Mouse (Mus musculus) lung, embryonic 16.5 days (tissue): ENCODE results near the gene Bglap2. TPM values are rescaled to one million over a fixed set of nuclear protein-coding genes. Genes with fewer than 3 reads are reported as not detected.
A peak's percentile ranks its signal among the peaks of the same experiment; 100 is the strongest.
"Not testable (repeated sequence)": the region's sequence is repeated elsewhere in the genome, so short reads cannot be mapped to it uniquely, and the experiment has no call there.

Experiments
- ATAC-seq: fragments of 200-750 bp; cut with Nextera tagmentation; 2 replicates; pipeline ENCODE4 v1.8.0; 2017; ENCODE audit warnings: low read depth, mild to moderate bottlenecking, moderate library complexity
- H3K27ac ChIP-seq: fragments of 300-500 bp; sonication (generic); 2 replicates; pipeline ENCODE4 v1.5.1; 2014; ENCODE audit warnings: mild to moderate bottlenecking, control low read depth, low read length
- H3K27me3 ChIP-seq: fragments of 300-500 bp; sonication (generic); 2 replicates; pipeline ENCODE4 v1.6.1; 2014; ENCODE audit warnings: low read depth, low read length, mixed read lengths; ENCODE audit not compliant: control insufficient read depth, insufficient read depth
- H3K36me3 ChIP-seq: fragments of 300-500 bp; sonication (generic); 2 replicates; pipeline ENCODE4 v1.6.1; 2014; ENCODE audit warnings: low read length; ENCODE audit not compliant: control insufficient read depth, insufficient read depth
- H3K4me1 ChIP-seq: fragments of 300-500 bp; sonication (generic); replicated peaks from 2 replicates; pipeline ENCODE4 v1.6.1; 2014; ENCODE audit warnings: low read length, mixed read lengths; ENCODE audit not compliant: control insufficient read depth, insufficient read depth
- H3K4me2 ChIP-seq: fragments of 300-500 bp; sonication (generic); 2 replicates; pipeline ENCODE4 v1.6.1; 2014; ENCODE audit warnings: low read depth, low read length, control low read depth
- H3K4me3 ChIP-seq: fragments of 300-500 bp; sonication (generic); 2 replicates; pipeline ENCODE4 v1.5.1; 2014; ENCODE audit warnings: mild to moderate bottlenecking, low read length, control low read depth
- H3K9ac ChIP-seq: fragments of 300-500 bp; sonication (generic); 2 replicates; pipeline ENCODE4 v1.6.1; 2014; ENCODE audit warnings: low read length, control low read depth
- H3K9me3 ChIP-seq: fragments of 300-500 bp; sonication (generic); 2 replicates; pipeline ENCODE4 v1.6.1; 2016; ENCODE audit warnings: low read length; ENCODE audit not compliant: control insufficient read depth
- WGBS: fragments of 180-500 bp; shearing (Covaris S2); extraction: QIAGEN DNeasy Blood & Tissue Kit; methylation state at CpG from one replicate; pipeline ENCODE4 v1.1.7; 2014; 5-methylcytosine and 5-hydroxymethylcytosine counted together
- polyA plus RNA-seq: library from polyadenylated mRNA; unstranded; fragments of >200 nt; fragmentation: Nextera tagmentation; extraction: Ambion mirVana; gene quantifications from 2 replicates; pipeline ENCODE4 v1.2.1, GENCODE M21; 2015

Gene Bglap2
- polyA plus RNA-seq, 1 experiment from 2014 or later: 0.43 TPM

GRCm38 (mm10) chr3:88398666-88399065, 20.2 kb upstream of the Bglap2 start:
- Histone ChIP-seq H3K4me2 (no peak overlapping the region), H3K27ac (no peak overlapping the region), H3K4me1 (no peaks in the 10 kb centered on the region), H3K36me3 (peaks cover 12% of the 10 kb centered on the region), H3K9me3 (no peaks in the 10 kb centered on the region), H3K4me3 (no peak overlapping the region), H3K9ac (no peak overlapping the region), H3K27me3 (no peaks in the 10 kb centered on the region)
- ATAC-seq: no peak
- 81% methylated on average over 2 of the region's 2 CpGs for WGBS

- Histone ChIP-seq H3K9me3 (no peaks in the 10 kb centered on the region), H3K4me1 (no peaks in the 10 kb centered on the region), H3K27me3 (no peaks in the 10 kb centered on the region), H3K27ac (no peak overlapping the region), H3K4me2 (no peak overlapping the region), H3K36me3 (peaks cover 9% of the 10 kb centered on the region; the same call in 1 of the 2 replicates), H3K9ac (no peak overlapping the region), H3K4me3 (no peak overlapping the region)
- ATAC-seq: no peak
- WGBS: 80% methylated on average over 8 of the region's 8 CpGs
Measured at GRCm38 (mm10) chr3:88395742-88396141, 17.2 kb upstream of the Bglap2 start.

GRCm38 (mm10) chr3:88395288-88395687, 16.8 kb upstream of the Bglap2 start:
- Histone ChIP-seq H3K27ac (no peak overlapping the region), H3K4me3 (no peak overlapping the region), H3K4me1 (no peaks in the 10 kb centered on the region), H3K9ac (no peak overlapping the region), H3K27me3 (no peaks in the 10 kb centered on the region), H3K36me3 (peaks cover 9% of the 10 kb centered on the region; the same call in 1 of the 2 replicates), H3K4me2 (no peak overlapping the region), H3K9me3 (no peaks in the 10 kb centered on the region)
- 95% methylated on average over 6 of the region's 6 CpGs for WGBS
- ATAC-seq: no peak

- no peaks in the 10 kb centered on the region for H3K9me3 ChIP-seq
- no peak overlapping the region for H3K4me3 ChIP-seq
- H3K4me2 ChIP-seq: no peak overlapping the region
- no peaks in the 10 kb centered on the region for H3K4me1 ChIP-seq
- H3K27me3 ChIP-seq: no peaks in the 10 kb centered on the region
- H3K9ac ChIP-seq: no peak overlapping the region
- WGBS: 76% methylated on average over 9 of the region's 9 CpGs
- peaks cover 12% of the 10 kb centered on the region; the same call in 1 of the 2 replicates for H3K36me3 ChIP-seq
- no peak overlapping the region for H3K27ac ChIP-seq
- ATAC-seq: no peak
Measured at GRCm38 (mm10) chr3:88393776-88394375, 15.4 kb upstream of the Bglap2 start.

- H3K9me3 ChIP-seq: no peaks in the 10 kb centered on the region
- no peak within 1 kb of the TSS for H3K4me3 ChIP-seq
- H3K9ac ChIP-seq: no peak within 1 kb of the TSS
- H3K27me3 ChIP-seq: no peaks in the 10 kb centered on the region
- H3K4me2 ChIP-seq: no peak within 1 kb of the TSS
- no peak for ATAC-seq
- H3K4me1 ChIP-seq: no peaks in the 10 kb centered on the region
- WGBS: 70% methylated on average over 5 of the region's 5 CpGs
- H3K36me3 ChIP-seq: no peaks in the 10 kb centered on the region
- no peak within 1 kb of the TSS for H3K27ac ChIP-seq
Measured at GRCm38 (mm10) chr3:88384364-88384763, 5.9 kb upstream of the Bglap2 start, which contains the start of gene Bglap. Gene Bglap, minus strand, starts transcription at chr3:88384464.

GRCm38 (mm10) chr3:88382383-88382782, 3.9 kb upstream of the Bglap2 start:
- ATAC-seq: 0 out of 2 replicates have a peak, but pooled peaks have one; percentile 15
- not testable (repeated sequence) for H3K27ac ChIP-seq, H3K4me2 ChIP-seq, H3K27me3 ChIP-seq, H3K4me3 ChIP-seq, H3K36me3 ChIP-seq, H3K4me1 ChIP-seq, H3K9me3 ChIP-seq, H3K9ac ChIP-seq
- WGBS: 11% methylated on average over 1 of the region's 7 CpGs

GRCm38 (mm10) chr3:88381389-88382315, 3.2 kb upstream of the Bglap2 start:
- not testable (repeated sequence) for H3K27me3 ChIP-seq, H3K36me3 ChIP-seq, H3K9ac ChIP-seq, H3K4me1 ChIP-seq, H3K9me3 ChIP-seq, H3K27ac ChIP-seq
- 0 out of 2 replicates have a peak overlapping the region, but pooled peaks have one; percentile 13 for H3K4me3 ChIP-seq
- 12% methylated on average over 18 of the region's 22 CpGs for WGBS
- peak; percentile 89 for ATAC-seq
- peak overlapping the region; percentile 50 for H3K4me2 ChIP-seq

- not testable (repeated sequence) for H3K9me3 ChIP-seq, H3K9ac ChIP-seq, H3K4me2 ChIP-seq, H3K27ac ChIP-seq, H3K27me3 ChIP-seq, H3K36me3 ChIP-seq, H3K4me3 ChIP-seq, H3K4me1 ChIP-seq, ATAC-seq
- WGBS: 30% methylated on average over 4 of the region's 7 CpGs
Measured at GRCm38 (mm10) chr3:88376644-88377043, 1.9 kb downstream of the Bglap2 start.
